Mouse (Mus musculus) ES-E14 (cell line): ENCODE results near the gene Abtb1. TPM values are rescaled to one million over a fixed set of nuclear protein-coding genes. Genes with fewer than 3 reads are reported as not detected.

Experiments
- DNase-seq: peaks from one replicate; pipeline ENCODE4 v3.0.0-alpha.2; 2013; ENCODE audit warnings: low read depth, low spot score
- H3K27ac ChIP-seq: 2 replicates; pipeline ENCODE4 v1.5.1; 2012; ENCODE audit warnings: low read depth, mild to moderate bottlenecking, low read length, moderate library complexity, mixed read lengths; ENCODE audit not compliant: poor library complexity, insufficient read depth, severe bottlenecking
- H3K36me3 ChIP-seq: 2 replicates; pipeline ENCODE4 v1.6.1; 2012; ENCODE audit warnings: mild to moderate bottlenecking, low read length, moderate library complexity, mixed read lengths; ENCODE audit not compliant: control insufficient read depth, poor library complexity, insufficient read depth, severe bottlenecking
- H3K4me1 ChIP-seq, 2 experiments: fragments of 150-350 bp in 1 of 2; sonication (generic) in 1 of 2; 2 replicates each; pipeline ENCODE4 v1.6.1; 2012; ENCODE audit warnings: low read length in 2 of 2, mild to moderate bottlenecking in 1 of 2, mixed read lengths in 1 of 2; ENCODE audit not compliant: control insufficient read depth in 2 of 2, insufficient read depth in 2 of 2, poor library complexity in 1 of 2
- H3K4me3 ChIP-seq, 2 experiments: fragments of 150-350 bp in 1 of 2; sonication (generic) in 1 of 2; 2 replicates each; pipeline ENCODE4 v1.5.1; 2012; ENCODE audit warnings: low read length in 2 of 2, low read depth in 1 of 2, mild to moderate bottlenecking in 1 of 2, mixed read lengths in 1 of 2; ENCODE audit not compliant: insufficient read depth in 1 of 2, poor library complexity in 1 of 2, severe bottlenecking in 1 of 2
- H3K9ac ChIP-seq: 2 replicates; pipeline ENCODE4 v1.6.1; 2012; ENCODE audit warnings: low read depth, mild to moderate bottlenecking, low read length, mixed read lengths; ENCODE audit not compliant: poor library complexity, insufficient read depth, severe bottlenecking
- H3K9me3 ChIP-seq: fragments of 150-350 bp; sonication (generic); 2 replicates; pipeline ENCODE4 v1.6.1; 2012; ENCODE audit warnings: low read depth, mild to moderate bottlenecking, low read length; ENCODE audit not compliant: control insufficient read depth, insufficient read depth
- CHD2 ChIP-seq: IDR thresholded peaks from 2 replicates; pipeline ENCODE4 v1.6.1; 2014; ENCODE audit warnings: mild to moderate bottlenecking, low read depth, low read length, inconsistent platforms
- HCFC1 ChIP-seq: IDR thresholded peaks from 2 replicates; pipeline ENCODE4 v1.6.1; 2012; ENCODE audit warnings: low read length, inconsistent platforms, borderline replicate concordance; ENCODE audit not compliant: insufficient read depth
- MAFK ChIP-seq: IDR thresholded peaks from 2 replicates; pipeline ENCODE4 v1.6.1; 2014; ENCODE audit warnings: mild to moderate bottlenecking, low read depth, low read length, inconsistent platforms; ENCODE audit not compliant: insufficient read depth
- ZC3H11A ChIP-seq: IDR thresholded peaks from 2 replicates; pipeline ENCODE4 v1.6.1; 2012; ENCODE audit warnings: low read depth, mild to moderate bottlenecking, inconsistent platforms, low read length, borderline replicate concordance
- ZNF384 ChIP-seq: IDR thresholded peaks from 2 replicates; pipeline ENCODE4 v1.6.1; 2012; ENCODE audit warnings: low read depth, low read length, inconsistent platforms
- in situ Hi-C, 2 experiments: fragments of 600-800 bp; cut with MboI; formaldehyde crosslinking; loops; one replicate each; pipeline ENCODE4 v1.15.1; 2025; ENCODE audit warnings: low sequenced_read_pairs in 2 of 2, inconsistent platforms in 1 of 2; ENCODE audit not compliant: unreplicated experiment in 2 of 2
- total RNA-seq: library from RNA; depleted of rRNA; stranded (reverse); fragments of 300-350 nt; gene quantifications from 2 replicates; pipeline ENCODE4 v1.2.3, GENCODE M21; 2012

Gene Abtb1
- total RNA-seq, 1 experiment: 33.0 TPM

DNA sequence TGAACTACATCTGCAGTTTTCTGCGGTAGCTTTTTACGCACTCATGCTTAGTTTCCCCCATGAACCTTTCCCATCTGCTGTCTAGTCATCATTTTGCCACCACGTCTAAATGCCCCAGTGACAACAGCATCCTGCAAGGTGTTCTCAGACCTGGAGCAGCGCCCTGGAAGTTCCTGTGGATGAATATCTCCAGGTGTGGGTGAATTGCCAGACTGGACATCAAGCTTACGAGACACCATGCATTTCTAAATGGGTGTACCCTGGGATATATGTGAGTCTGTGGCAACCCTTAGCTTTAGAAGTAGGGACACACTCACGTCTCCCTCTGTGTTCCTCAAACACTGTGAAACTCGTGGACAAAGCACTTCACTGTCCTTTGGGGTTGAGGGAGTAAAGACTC is 41.6 kb downstream of the Abtb1 start:
- DNase-seq: no peak
- in situ Hi-C loops: no loop called here
- Histone ChIP-seq H3K9ac (no peak overlapping the region), H3K9me3 (no peaks in the 10 kb centered on the region), H3K27ac (no peak overlapping the region), H3K4me1 (no peaks in the 10 kb centered on the region), H3K36me3 (no peaks in the 10 kb centered on the region), H3K4me3 (no peak overlapping the region)
- TF ChIP-seq ZC3H11A (no peak), MAFK (no peak)

- TF ChIP-seq HCFC1 (no peak), ZC3H11A (no peak), ZNF384 (no peak), MAFK (no peak), CHD2 (no peak)
- H3K9ac ChIP-seq: no peak overlapping the region
- no peaks in the 10 kb centered on the region for H3K9me3 ChIP-seq
- H3K27ac ChIP-seq: no peak overlapping the region
- no peaks in the 10 kb centered on the region for H3K36me3 ChIP-seq
- no peak for DNase-seq
- 0 out of 4 replicates have a peak, but pooled peaks cover 0 to 2% of the 10 kb centered on the region in 2 experiments for H3K4me1 ChIP-seq
- H3K4me3 ChIP-seq: no peak overlapping the region
- in situ Hi-C loops: no loop called here
Measured at GRCm38 (mm10) chr6:88794561-88794971, 47.2 kb downstream of the Abtb1 start.

GRCm38 (mm10) chr6:88793872-88794271 is 47.9 kb downstream of the Abtb1 start:
- H3K4me1 ChIP-seq: 0 out of 4 replicates have a peak, but pooled peaks cover 0 to 2% of the 10 kb centered on the region in 2 experiments
- in situ Hi-C loops: no loop called here
- no peak overlapping the region for H3K27ac ChIP-seq

DNA sequence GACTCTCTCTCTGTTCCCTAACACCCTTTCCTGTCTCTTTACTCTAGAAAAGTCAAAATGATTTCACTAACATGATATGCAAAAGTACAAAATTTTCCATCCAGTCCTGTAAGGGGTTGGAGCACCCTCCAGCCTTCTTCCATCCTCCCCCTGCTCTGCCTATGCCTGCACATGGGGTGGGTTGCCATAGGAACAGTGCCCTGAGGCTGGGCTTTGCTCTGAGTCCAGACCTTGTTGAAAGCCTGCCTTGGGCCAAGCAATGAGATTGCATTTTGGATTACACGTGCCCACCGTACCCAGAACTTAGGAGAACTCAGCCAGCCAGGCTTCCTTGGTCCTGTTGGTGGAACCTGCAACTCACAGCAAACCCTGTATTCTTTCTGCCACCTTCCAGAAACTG is 48.5 kb downstream of the Abtb1 start:
- no peak for DNase-seq

More at GRCm38 (mm10) chr6:88793872-88794271, 47.9 kb downstream of the Abtb1 start:
- no peaks in the 10 kb centered on the region for H3K36me3 ChIP-seq
- DNase-seq: no peak
- TF ChIP-seq HCFC1 (no peak), MAFK (no peak), CHD2 (no peak), ZNF384 (no peak), ZC3H11A (no peak)
- no peaks in the 10 kb centered on the region for H3K9me3 ChIP-seq
- no peak overlapping the region for H3K9ac ChIP-seq
- H3K4me3 ChIP-seq: no peak overlapping the region

GRCm38 (mm10) chr6:88792147-88792691 is 49.6 kb downstream of the Abtb1 start:
- 0 out of 4 replicates have a peak, but pooled peaks cover 0 to 2% of the 10 kb centered on the region in 2 experiments for H3K4me1 ChIP-seq
- no peak for DNase-seq

More for the DNA sequence above, 48.5 kb downstream of the Abtb1 start:
- in situ Hi-C loops: no loop called here
- Histone ChIP-seq H3K27ac (no peak overlapping the region), H3K4me1 (0 out of 4 replicates have a peak, but pooled peaks cover 0 to 2% of the 10 kb centered on the region in 2 experiments), H3K9ac (no peak overlapping the region), H3K9me3 (no peaks in the 10 kb centered on the region), H3K4me3 (no peak overlapping the region), H3K36me3 (no peaks in the 10 kb centered on the region)
- no peak for TF ChIP-seq ZC3H11A
- TF ChIP-seq ZNF384: no peak
- no peak for TF ChIP-seq HCFC1
- no peak for TF ChIP-seq MAFK
- TF ChIP-seq CHD2: no peak

More at GRCm38 (mm10) chr6:88792147-88792691, 49.6 kb downstream of the Abtb1 start:
- in situ Hi-C loops: no loop called here
- no peak for TF ChIP-seq MAFK
- no peak for TF ChIP-seq ZC3H11A
- TF ChIP-seq HCFC1: no peak
- no peak for TF ChIP-seq ZNF384
- no peak for TF ChIP-seq CHD2
- Histone ChIP-seq H3K36me3 (no peaks in the 10 kb centered on the region), H3K27ac (no peak overlapping the region), H3K9ac (no peak overlapping the region), H3K4me3 (no peak overlapping the region), H3K9me3 (no peaks in the 10 kb centered on the region)
